Mouse (Mus musculus): ENCODE data around the gene Fam168a.

GRCm38 (mm10) chr7:100824661-100825060 is 118.2 kb downstream of the Fam168a start:
- TF ChIP-seq CTCF (IDR thresholded peaks at IDR 0.05 in 2 of 3, conservative IDR thresholded peaks at IDR 0.05 in 1 of 3; ENCODE audit: control insufficient read depth in 1 of 3, insufficient read depth in 1 of 3, low read depth in 2 of 3, low read length in 3 of 3, poor library complexity in 1 of 3, severe bottlenecking in 1 of 3) (no peak), USF2 (IDR thresholded peaks at IDR 0.05; ENCODE audit: borderline replicate concordance in 1 of 2, insufficient read depth in 1 of 2, low read depth in 1 of 2, low read length in 2 of 2) (no peak), ZNF384 (IDR thresholded peaks at IDR 0.05; ENCODE audit: low read depth, low read length) (no peak), SMC3 (IDR thresholded peaks at IDR 0.05; ENCODE audit: low read depth, low read length) (no peak), GATA1 (IDR thresholded peaks at IDR 0.05; ENCODE audit: low read depth, low read length) (no peak), ETS1 (IDR thresholded peaks at IDR 0.05; ENCODE audit: low read depth, low read length) (no peak), MAZ (IDR thresholded peaks at IDR 0.05; ENCODE audit: low read depth, low read length) (no peak), EP300 (IDR thresholded peaks at IDR 0.05; ENCODE audit: low read depth in 1 of 2, low read length in 2 of 2) (no peak), ELF1 (IDR thresholded peaks at IDR 0.05; ENCODE audit: low read depth, low read length) (no peak), USF1 (IDR thresholded peaks at IDR 0.05; ENCODE audit: low read depth, low read length) (no peak), POLR2A (IDR thresholded peaks at IDR 0.05; ENCODE audit: control insufficient read depth in 1 of 2, insufficient read depth in 1 of 2, low read depth in 1 of 2, low read length in 2 of 2, poor library complexity in 1 of 2) (no peak), TAL1 (IDR thresholded peaks at IDR 0.05; ENCODE audit: low read length) (no peak), MAX (IDR thresholded peaks at IDR 0.05; ENCODE audit: low read length) (no peak)
